13 mouse cellular contexts compared by ENCODE assay signal in genomic region chr7:98561556-98562164, GRCm38 (mm10).
"Had no signal": no experiment of that assay in that cellular context is flagged by ENCODE, and none has a peak within 500 bp of the region (broad histone marks: within the 10 kb centered on the region; RNA-seq: fewer than 3 reads in every experiment).

No protein-coding gene starts in this region.

- ATAC-seq: lung, postnatal 0 days; midbrain, embryonic 15.5 days had no signal

- DNase-seq: kidney, adult 2 months; kidney, postnatal 14 days; left cerebral cortex, postnatal 4 days; lung, adult 2 months; lung, postnatal 36 days; right cerebral cortex, postnatal 14 days had no signal

- H3K27ac ChIP-seq: kidney, embryonic 15.5 days; liver, embryonic 15.5 days; midbrain, embryonic 10.5 days; midbrain, embryonic 15.5 days; stomach, embryonic 15.5 days had no signal

- H3K36me3 ChIP-seq: kidney, embryonic 15.5 days; liver, embryonic 15.5 days; midbrain, embryonic 10.5 days; midbrain, embryonic 15.5 days; stomach, embryonic 15.5 days had no signal

- H3K9me3 ChIP-seq: kidney, embryonic 15.5 days; liver, embryonic 15.5 days; midbrain, embryonic 10.5 days; midbrain, embryonic 15.5 days; stomach, embryonic 15.5 days had no signal

- H3K4me2 ChIP-seq: kidney, embryonic 15.5 days; liver, embryonic 11.5 days; liver, embryonic 15.5 days; midbrain, embryonic 15.5 days; stomach, embryonic 15.5 days had no signal

- H3K27me3 ChIP-seq: kidney, embryonic 15.5 days; liver, embryonic 15.5 days; midbrain, embryonic 15.5 days; stomach, embryonic 15.5 days had no signal

- H3K4me3 ChIP-seq: kidney, embryonic 15.5 days; liver, embryonic 15.5 days; midbrain, embryonic 10.5 days; midbrain, embryonic 15.5 days; stomach, embryonic 15.5 days had no signal

- H3K4me1 ChIP-seq: liver, embryonic 15.5 days; midbrain, embryonic 10.5 days; midbrain, embryonic 15.5 days; stomach, embryonic 15.5 days had no signal

- H3K9ac ChIP-seq: kidney, embryonic 15.5 days; liver, embryonic 15.5 days; midbrain, embryonic 15.5 days; stomach, embryonic 15.5 days had no signal
